In genomic region chr16:54983759-54984218, GRCm38 (mm10) we compare ENCODE assay signal across 8 mouse cellular contexts.
A peak's percentile ranks its signal among the peaks of the same experiment; 100 is the strongest.
DNase-seq lines count a peak whose midpoint lies in the region; ATAC-seq and TF ChIP-seq lines count a peak whose summit lies in the region.

No protein-coding gene starts in this region.

- no peak overlapping the region for H3K9ac ChIP-seq in intestine, embryonic 16.5 days (ENCODE audit: low read depth, low read length)
- H3K9ac ChIP-seq in midbrain, postnatal 0 days (replicated peaks; ENCODE audit: low read length, poor library complexity, severe bottlenecking), result 0 out of 2 replicates have a peak overlapping the region, but pooled peaks have one; percentile 36

- peak; percentile 47 for DNase-seq in thymus, postnatal 4 days
- no peak for DNase-seq in thymus, postnatal 14 days
- DNase-seq in cerebellum, adult 8-10 months, result peak; percentile 23
- DNase-seq in forelimb bud, embryonic 11.5 days (ENCODE audit: low read depth, low spot score), result peak; percentile 75
- DNase-seq in limb, embryonic 10.5 days (ENCODE audit: low spot score), result peak; percentile 79
- peak; percentile 81 for DNase-seq in midbrain, postnatal 0 days (ENCODE audit: low spot score)
- DNase-seq in testis, postnatal 14 days (ENCODE audit: low spot score), result peak; percentile 5

- peak; percentile 93 for TF ChIP-seq CTCF in midbrain, postnatal 0 days (IDR thresholded peaks at IDR 0.05)

- H3K4me3 ChIP-seq in intestine, embryonic 16.5 days (ENCODE audit: low read length), result no peak overlapping the region
- peak overlapping the region; percentile 17; the same call in 1 of the 2 replicates for H3K4me3 ChIP-seq in limb, embryonic 10.5 days
- peak overlapping the region; percentile 9; the same call in 1 of the 2 replicates for H3K4me3 ChIP-seq in midbrain, postnatal 0 days (ENCODE audit: low read depth, low read length)

- no peak overlapping the region for H3K27ac ChIP-seq in intestine, embryonic 16.5 days (ENCODE audit: low read length)
- H3K27ac ChIP-seq in limb, embryonic 10.5 days, result peak overlapping the region; percentile 56; the same call in 1 of the 2 replicates
- no peak overlapping the region for H3K27ac ChIP-seq in midbrain, postnatal 0 days (ENCODE audit: low read depth, low read length)

- WGBS in intestine, embryonic 16.5 days, result 7% methylated on average over 9 of the region's 9 CpGs
- 7% methylated on average over 9 of the region's 9 CpGs for WGBS in limb, embryonic 10.5 days
- WGBS in midbrain, postnatal 0 days, result 2% methylated on average over 9 of the region's 9 CpGs

- H3K9me3 ChIP-seq in intestine, embryonic 16.5 days (ENCODE audit: control insufficient read depth, low read length), result no peaks in the 10 kb centered on the region
- H3K9me3 ChIP-seq in limb, embryonic 10.5 days (replicated peaks), result no peaks in the 10 kb centered on the region
- no peaks in the 10 kb centered on the region for H3K9me3 ChIP-seq in midbrain, postnatal 0 days (ENCODE audit: low read length)

- H3K4me2 ChIP-seq in intestine, embryonic 16.5 days (ENCODE audit: low read depth, low read length), result peak overlapping the region; percentile 38; the same call in 1 of the 2 replicates
- peak overlapping the region; percentile 32 for H3K4me2 ChIP-seq in midbrain, postnatal 0 days (ENCODE audit: low read depth, low read length, poor library complexity, severe bottlenecking)

- H3K27me3 ChIP-seq in intestine, embryonic 16.5 days (replicated peaks; ENCODE audit: control insufficient read depth, insufficient read depth, low read length), result no peaks in the 10 kb centered on the region
- H3K27me3 ChIP-seq in limb, embryonic 10.5 days (ENCODE audit: low read depth, poor library complexity, severe bottlenecking), result no peaks in the 10 kb centered on the region
- no peaks in the 10 kb centered on the region for H3K27me3 ChIP-seq in midbrain, postnatal 0 days (ENCODE audit: insufficient read depth, low read length)

- ATAC-seq in intestine, embryonic 16.5 days, result no peak
- ATAC-seq in midbrain, postnatal 0 days (ENCODE audit: low FRiP score), result peak; percentile 63

- no peaks in the 10 kb centered on the region for H3K4me1 ChIP-seq in intestine, embryonic 16.5 days (ENCODE audit: control insufficient read depth, insufficient read depth, low read length)
- peaks cover 4% of the 10 kb centered on the region for H3K4me1 ChIP-seq in limb, embryonic 10.5 days
- no peaks in the 10 kb centered on the region for H3K4me1 ChIP-seq in midbrain, postnatal 0 days (ENCODE audit: insufficient read depth, low read length)

- no peaks in the 10 kb centered on the region for H3K36me3 ChIP-seq in intestine, embryonic 16.5 days (ENCODE audit: control insufficient read depth, insufficient read depth, low read length)
- 0 out of 2 replicates have a peak, but pooled peaks cover 2% of the 10 kb centered on the region for H3K36me3 ChIP-seq in limb, embryonic 10.5 days
- H3K36me3 ChIP-seq in midbrain, postnatal 0 days (ENCODE audit: insufficient read depth, low read length), result no peaks in the 10 kb centered on the region
